Mouse (Mus musculus) midbrain, postnatal 0 days (tissue): ENCODE results near the gene Tldc1. TPM values are rescaled to one million over a fixed set of nuclear protein-coding genes. Genes with fewer than 3 reads are reported as not detected.

Source experiments
- ATAC-seq: fragments of 200-750 bp; cut with Nextera tagmentation; 2 replicates; pipeline ENCODE4 v1.8.0; 2017; ENCODE audit warnings: moderate number of reproducible peaks, mild to moderate bottlenecking, moderate TSS enrichment, moderate library complexity; ENCODE audit not compliant: low FRiP score
- DNase-seq: peaks from one replicate; pipeline ENCODE4 v3.0.0-alpha.2; 2015; ENCODE audit warnings: low spot score
- H3K27ac ChIP-seq: fragments of 300-500 bp; sonication (generic); 2 replicates; pipeline ENCODE4 v1.5.1; 2014; ENCODE audit warnings: low read depth, mild to moderate bottlenecking, low read length, mixed read lengths
- H3K27me3 ChIP-seq: fragments of 300-500 bp; sonication (generic); 2 replicates; pipeline ENCODE4 v1.6.1; 2014; ENCODE audit warnings: low read length, control low read depth, mixed read lengths; ENCODE audit not compliant: insufficient read depth
- H3K36me3 ChIP-seq: fragments of 300-500 bp; sonication (generic); 2 replicates; pipeline ENCODE4 v1.6.1; 2014; ENCODE audit warnings: low read length, control low read depth, mixed read lengths; ENCODE audit not compliant: insufficient read depth
- H3K4me1 ChIP-seq: fragments of 300-500 bp; sonication (generic); 2 replicates; pipeline ENCODE4 v1.6.1; 2014; ENCODE audit warnings: mild to moderate bottlenecking, control low read depth, antibody characterized with exemption, low read length, mixed read lengths; ENCODE audit not compliant: insufficient read depth
- H3K4me2 ChIP-seq: fragments of 300-500 bp; sonication (generic); 2 replicates; pipeline ENCODE4 v1.6.1; 2014; ENCODE audit warnings: low read depth, mild to moderate bottlenecking, low read length, mixed read lengths; ENCODE audit not compliant: poor library complexity, severe bottlenecking
- H3K4me3 ChIP-seq: fragments of 300-500 bp; sonication (generic); 2 replicates; pipeline ENCODE4 v1.5.1; 2014; ENCODE audit warnings: low read depth, mild to moderate bottlenecking, low read length, moderate library complexity
- H3K9ac ChIP-seq: fragments of 300-500 bp; sonication (generic); replicated peaks from 2 replicates; pipeline ENCODE4 v1.6.1; 2014; ENCODE audit warnings: mild to moderate bottlenecking, low read length, moderate library complexity, mixed read lengths; ENCODE audit not compliant: poor library complexity, severe bottlenecking
- H3K9me3 ChIP-seq: fragments of 300-500 bp; sonication (generic); 2 replicates; pipeline ENCODE4 v1.6.1; 2016; ENCODE audit warnings: low read length, control low read depth
- CTCF ChIP-seq: IDR thresholded peaks from 2 replicates; pipeline ENCODE4 v1.5.1; 2016; ENCODE audit warnings: antibody characterized with exemption, mild to moderate bottlenecking
- WGBS: fragments of 180-500 bp; shearing (Covaris S2); extraction: QIAGEN DNeasy Blood & Tissue Kit; methylation state at CpG from one replicate; pipeline ENCODE4 v1.1.7; 2014; 5-methylcytosine and 5-hydroxymethylcytosine counted together
- polyA plus RNA-seq: library from polyadenylated mRNA; unstranded; fragments of >200 nt; fragmentation: Nextera tagmentation; extraction: Ambion mirVana; gene quantifications from 2 replicates; pipeline ENCODE4 v1.2.1, GENCODE M21; 2015
- total RNA-seq: library from RNA; depleted of rRNA; stranded (reverse); fragments of >200 nt; gene quantifications from 2 replicates; pipeline ENCODE4 v1.2.3, GENCODE M21; 2014

Tldc1 gene
- total and polyA plus RNA-seq, 2 experiments from 2014 or later = 6.7 to 20.4 TPM

DNA sequence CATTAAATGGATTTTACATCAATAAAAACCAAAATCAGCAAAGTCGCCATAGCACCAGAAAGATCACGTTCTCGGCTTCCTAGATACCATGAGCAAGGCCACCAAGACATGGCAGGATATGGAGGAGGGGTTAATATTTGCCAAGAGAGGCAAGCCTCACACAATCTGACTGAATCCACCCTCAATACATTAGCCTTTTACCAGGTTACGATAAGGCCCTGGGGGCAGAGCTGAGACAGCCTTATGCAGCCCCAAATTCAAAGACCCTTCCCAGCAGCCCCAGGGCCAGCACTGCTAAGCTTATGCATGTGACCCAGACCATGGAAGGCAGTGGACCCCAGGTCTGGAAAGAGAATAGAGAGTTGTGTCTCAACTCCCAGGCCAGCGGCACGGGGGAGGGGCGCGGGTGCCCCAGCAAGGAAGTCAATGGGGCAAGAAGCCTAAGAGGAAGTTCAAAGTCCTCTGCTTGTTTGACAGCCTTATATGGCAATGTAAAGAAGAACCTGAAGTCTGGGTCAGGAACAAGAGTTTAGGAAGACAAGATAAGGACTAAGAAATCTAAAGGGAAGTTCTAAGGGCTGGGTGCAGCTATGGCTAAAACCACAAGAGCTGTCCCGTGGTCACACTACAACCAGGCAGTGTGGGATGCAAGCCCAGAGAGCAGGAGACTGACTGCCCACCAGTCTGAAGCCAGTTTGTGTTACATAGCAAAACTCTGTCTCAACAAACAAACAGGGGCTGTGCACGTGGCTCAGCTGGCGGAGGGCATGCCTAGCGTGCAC, 34.6 kb upstream of the Tldc1 start:
- Histone ChIP-seq H3K27me3 (no peaks in the 10 kb centered on the region), H3K27ac (0 out of 2 replicates have a peak overlapping the region, but pooled peaks have one; percentile 12), H3K36me3 (peaks cover 16% of the 10 kb centered on the region; the same call in 1 of the 2 replicates), H3K4me1 (peaks cover 3% of the 10 kb centered on the region; the same call in 1 of the 2 replicates), H3K4me3 (no peak overlapping the region), H3K9ac (peak overlapping the region; percentile 39; the same call in 1 of the 2 replicates), H3K9me3 (no peaks in the 10 kb centered on the region), H3K4me2 (no peak overlapping the region)
- DNase-seq (no peak), ATAC-seq (no peak)
- WGBS = 74% methylated on average over 12 of the region's 12 CpGs
- TF ChIP-seq CTCF = no peak

DNA sequence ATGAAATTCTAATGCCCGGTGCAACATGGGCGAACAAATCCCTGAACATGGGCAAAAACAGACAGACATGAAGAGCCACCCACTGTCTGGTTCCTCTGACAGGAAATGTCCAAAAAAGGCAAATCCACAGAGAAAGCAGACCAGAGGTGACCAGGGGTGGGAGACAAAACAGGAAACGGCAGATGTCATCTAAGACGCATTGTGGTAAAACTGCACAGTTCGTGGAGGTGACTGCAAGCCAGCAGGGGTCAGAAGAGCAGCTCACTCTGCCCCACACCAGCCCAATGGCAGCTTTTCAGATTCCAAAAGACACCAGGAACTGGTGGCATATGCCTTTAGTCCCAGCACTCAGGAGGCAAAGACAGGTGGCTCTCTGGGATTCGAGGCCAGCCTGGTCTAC, 33.7 kb upstream of the Tldc1 start:
- H3K4me3 ChIP-seq = no peak overlapping the region
- H3K27ac ChIP-seq = 0 out of 2 replicates have a peak overlapping the region, but pooled peaks have one; percentile 6
- H3K4me1 ChIP-seq = peaks cover 3% of the 10 kb centered on the region; the same call in 1 of the 2 replicates
- peaks cover 18% of the 10 kb centered on the region for H3K36me3 ChIP-seq
- no peak overlapping the region for H3K4me2 ChIP-seq
- H3K27me3 ChIP-seq = no peaks in the 10 kb centered on the region
- ATAC-seq = no peak
- no peaks in the 10 kb centered on the region for H3K9me3 ChIP-seq
- no peak for DNase-seq
- 55% methylated on average over 6 of the region's 6 CpGs for WGBS
- peak; percentile 37; the same call in 1 of the 2 replicates for TF ChIP-seq CTCF
- H3K9ac ChIP-seq = no peak overlapping the region

DNA sequence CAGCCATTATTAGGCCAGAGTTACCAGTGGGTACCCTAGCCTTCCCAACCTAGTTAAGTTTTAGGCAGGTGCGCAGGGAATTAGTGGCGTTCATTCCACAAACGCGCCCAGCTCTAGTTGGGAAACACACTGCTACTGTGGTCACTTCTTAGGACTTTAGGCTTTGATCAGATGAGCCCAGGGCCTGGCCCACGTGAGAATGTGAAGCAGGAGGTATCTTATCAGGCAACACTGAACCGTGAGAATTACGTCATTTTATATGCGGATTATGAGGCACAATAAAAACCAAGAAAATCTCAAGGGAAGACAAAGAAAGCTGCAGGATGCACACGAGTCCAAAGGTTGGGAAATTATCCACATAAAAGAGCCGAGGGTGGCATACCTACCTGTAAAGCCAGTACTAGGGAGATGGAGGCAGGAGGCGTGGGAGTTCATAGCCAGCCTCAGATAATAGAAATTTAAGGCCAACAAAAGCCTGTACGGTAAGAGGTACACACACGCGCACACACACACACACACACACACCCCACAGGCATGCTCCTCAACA, 32.8 kb upstream of the Tldc1 start:
- H3K4me1 ChIP-seq = peaks cover 7% of the 10 kb centered on the region; the same call in 1 of the 2 replicates
- no peaks in the 10 kb centered on the region for H3K27me3 ChIP-seq
- DNase-seq (no peak), ATAC-seq (no peak)
- 64% methylated on average over 14 of the region's 14 CpGs for WGBS
- H3K4me2 ChIP-seq = no peak overlapping the region
- H3K9me3 ChIP-seq = no peaks in the 10 kb centered on the region
- H3K9ac ChIP-seq = no peak overlapping the region
- peak overlapping the region; percentile 26; the same call in 1 of the 2 replicates for H3K27ac ChIP-seq
- peaks cover 16% of the 10 kb centered on the region for H3K36me3 ChIP-seq
- H3K4me3 ChIP-seq = no peak overlapping the region
- TF ChIP-seq CTCF = no peak

DNA sequence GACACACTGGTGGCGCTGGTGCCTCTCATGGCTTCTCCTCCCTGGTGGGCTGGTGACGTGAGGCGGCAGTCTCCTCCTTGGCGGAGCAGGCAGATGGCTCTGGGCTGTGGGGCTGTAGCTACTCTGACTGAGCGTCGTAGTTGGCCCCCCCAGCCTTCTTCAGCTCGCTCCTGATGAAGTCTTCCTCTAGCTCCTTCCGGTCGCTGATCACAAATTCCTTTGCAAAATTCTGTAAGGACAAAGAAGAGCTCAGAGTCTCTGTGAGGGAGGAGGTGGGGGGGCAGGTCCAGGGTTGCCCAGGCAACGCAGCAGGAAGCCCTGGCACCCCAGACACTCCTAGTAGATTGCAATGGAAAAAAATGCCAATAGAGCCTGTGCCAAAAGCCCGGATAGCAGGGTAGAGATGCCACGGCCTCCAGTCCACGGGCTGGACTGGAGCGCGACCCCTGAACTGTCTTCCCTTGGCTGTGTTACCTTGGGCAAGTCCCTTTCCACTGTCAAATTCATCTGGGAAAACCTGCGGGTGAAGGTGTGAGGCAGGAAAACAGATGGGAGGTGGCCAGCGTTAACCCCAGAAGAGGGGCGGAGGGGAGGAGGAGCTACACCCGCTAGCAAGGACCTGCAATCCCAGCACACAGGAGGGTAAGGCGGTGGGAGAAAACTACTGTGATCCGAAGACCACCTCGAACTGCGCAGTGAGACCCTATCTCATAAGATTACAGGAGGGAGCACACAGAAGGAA, 32.1 kb upstream of the Tldc1 start:
- no peak overlapping the region for H3K4me2 ChIP-seq
- peaks cover 16% of the 10 kb centered on the region for H3K36me3 ChIP-seq
- no peaks in the 10 kb centered on the region for H3K27me3 ChIP-seq
- no peak for TF ChIP-seq CTCF
- H3K4me3 ChIP-seq = no peak overlapping the region
- DNase-seq = peak; percentile 63
- no peaks in the 10 kb centered on the region for H3K9me3 ChIP-seq
- 44% methylated on average over 23 of the region's 23 CpGs for WGBS
- H3K27ac ChIP-seq = peak overlapping the region; percentile 26; the same call in 1 of the 2 replicates
- H3K9ac ChIP-seq = 0 out of 2 replicates have a peak overlapping the region, but pooled peaks have one; percentile 13
- H3K4me1 ChIP-seq = peaks cover 7% of the 10 kb centered on the region; the same call in 1 of the 2 replicates
- peak; percentile 35 for ATAC-seq

DNA sequence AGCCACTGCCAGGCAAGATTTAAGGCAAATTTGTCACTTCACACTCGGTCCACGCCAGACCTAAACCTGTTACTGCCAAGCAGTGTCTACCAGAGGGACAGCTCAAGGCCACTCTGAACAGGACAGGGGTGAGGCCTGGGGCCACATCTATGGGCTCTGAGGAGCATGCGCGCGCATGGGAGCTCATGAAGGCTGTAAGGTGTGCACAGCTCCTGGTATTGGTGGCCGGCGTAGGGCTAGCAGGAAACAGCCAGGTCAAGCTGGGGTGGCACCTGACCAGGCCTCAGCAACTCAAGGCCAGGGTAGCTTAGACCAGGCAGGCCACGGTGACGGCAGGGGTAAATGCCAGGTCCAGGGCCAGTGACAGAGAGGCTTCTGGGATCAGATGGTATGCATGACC, 31.4 kb upstream of the Tldc1 start:
- Histone ChIP-seq H3K4me2 (no peak overlapping the region), H3K4me1 (peaks cover 7% of the 10 kb centered on the region; the same call in 1 of the 2 replicates), H3K27me3 (no peaks in the 10 kb centered on the region), H3K9me3 (no peaks in the 10 kb centered on the region), H3K36me3 (peaks cover 13% of the 10 kb centered on the region), H3K27ac (peak overlapping the region; percentile 26; the same call in 1 of the 2 replicates), H3K4me3 (no peak overlapping the region), H3K9ac (0 out of 2 replicates have a peak overlapping the region, but pooled peaks have one; percentile 13)
- DNase-seq (no peak), ATAC-seq (no peak)
- no peak for TF ChIP-seq CTCF
- 92% methylated on average over 9 of the region's 9 CpGs for WGBS
